Mouse (Mus musculus): ENCODE results near the gene Rnf217.

Gene Rnf217

GRCm38 (mm10) chr10:31609066-31609961 is at the start of gene Rnf217:
Gene Rnf217 (minus strand): TSS chr10:31609184.
- ChIA-PET POLR2A (interaction anchor here in 3 of 4 experiments (1.5 to 1.6 kb wide), 3 partner anchors 11 to 296 kb away, joined by 3 to 7 read pairs (median 4); partner anchors contain the start of gene Hddc2 (in 2 of the 3)), CTCF (interaction anchor here in 1 of 4 experiments (0.8 kb wide), 1 partner anchor 133 kb away, joined by 3 read pairs; no protein-coding TSS in a partner anchor)

- ChIA-PET POLR2A (interaction anchor here in 1 of 4 experiments (0.6 kb wide), 1 partner anchor 38 kb away, joined by 6 read pairs; no protein-coding TSS in a partner anchor), CTCF (no interaction called here)
Observed at GRCm38 (mm10) chr10:31647270-31647669, 38.3 kb upstream of the Rnf217 start.

- ChIA-PET POLR2A (no interaction called here), CTCF (no interaction called here)
Observed at GRCm38 (mm10) chr10:31646083-31646482, 37.1 kb upstream of the Rnf217 start.

- ChIA-PET CTCF (no interaction called here), POLR2A (no interaction called here)
Observed at GRCm38 (mm10) chr10:31635098-31635497, 26.1 kb upstream of the Rnf217 start.

GRCm38 (mm10) chr10:31632005-31632404 is 23.0 kb upstream of the Rnf217 start:
- CTCF ChIA-PET, result no interaction called here
- POLR2A ChIA-PET, result no interaction called here

- CTCF ChIA-PET, result no interaction called here
- POLR2A ChIA-PET, result no interaction called here
Observed at GRCm38 (mm10) chr10:31615355-31615754, 6.4 kb upstream of the Rnf217 start.

GRCm38 (mm10) chr10:31614111-31614510 is 5.1 kb upstream of the Rnf217 start:
- CTCF ChIA-PET, result no interaction called here
- POLR2A ChIA-PET, result no interaction called here

- POLR2A ChIA-PET, result interaction anchor here in 3 of 4 experiments (0.7 to 1.6 kb wide), 6 partner anchors 9 to 295 kb away, joined by 3 to 7 read pairs (median 4); partner anchors contain the start of gene Hddc2 (in 2 of the 3)
Observed at GRCm38 (mm10) chr10:31608441-31609065, 431 bp downstream of the Rnf217 start.

GRCm38 (mm10) chr10:31606981-31607867 is 1.8 kb downstream of the Rnf217 start:
- ChIA-PET POLR2A (interaction anchor here in 1 of 4 experiments (1.2 to 1.3 kb wide), 2 partner anchors 11 to 31 kb away, joined by 3 to 5 read pairs; no protein-coding TSS in a partner anchor), CTCF (no interaction called here)

More at GRCm38 (mm10) chr10:31608441-31609065, 431 bp downstream of the Rnf217 start:
- CTCF ChIA-PET, result interaction anchor here in 1 of 4 experiments (0.8 kb wide), 1 partner anchor 134 kb away, joined by 3 read pairs; no protein-coding TSS in a partner anchor

GRCm38 (mm10) chr10:31603855-31604254 is 5.1 kb downstream of the Rnf217 start:
- POLR2A ChIA-PET, result no interaction called here
- CTCF ChIA-PET, result no interaction called here

- ChIA-PET POLR2A (interaction anchor here in 1 of 4 experiments (0.6 kb wide), 1 partner anchor 64 kb away, joined by 3 read pairs; no protein-coding TSS in a partner anchor), CTCF (no interaction called here)
Observed at GRCm38 (mm10) chr10:31600116-31600515, 8.9 kb downstream of the Rnf217 start.

- ChIA-PET CTCF (no interaction called here), POLR2A (no interaction called here)
Observed at GRCm38 (mm10) chr10:31597886-31598285, 11.1 kb downstream of the Rnf217 start.

- POLR2A ChIA-PET, result interaction anchor here in 2 of 4 experiments (0.6 to 1.5 kb wide), 2 partner anchors 11 to 32 kb away, joined by 4 to 5 read pairs; no protein-coding TSS in a partner anchor
Observed at GRCm38 (mm10) chr10:31596804-31597203, 12.2 kb downstream of the Rnf217 start.

GRCm38 (mm10) chr10:31595326-31595725 is 13.7 kb downstream of the Rnf217 start:
- ChIA-PET POLR2A (no interaction called here), CTCF (no interaction called here)

More at GRCm38 (mm10) chr10:31596804-31597203, 12.2 kb downstream of the Rnf217 start:
- CTCF ChIA-PET, result no interaction called here

GRCm38 (mm10) chr10:31592741-31593524 is 16.1 kb downstream of the Rnf217 start:
- ChIA-PET CTCF (interaction anchor here in 1 of 4 experiments (0.5 kb wide), 1 partner anchor 36 kb away, joined by 4 read pairs; no protein-coding TSS in a partner anchor), POLR2A (no interaction called here)

- CTCF ChIA-PET, result no interaction called here
- POLR2A ChIA-PET, result no interaction called here
Observed at GRCm38 (mm10) chr10:31592095-31592740, 16.8 kb downstream of the Rnf217 start.

GRCm38 (mm10) chr10:31580722-31581121 is 28.3 kb downstream of the Rnf217 start:
- ChIA-PET POLR2A (interaction anchor here in 1 of 4 experiments (0.7 kb wide), 1 partner anchor 280 kb away, joined by 3 read pairs; no protein-coding TSS in a partner anchor), CTCF (no interaction called here)

- POLR2A ChIA-PET, result no interaction called here
- CTCF ChIA-PET, result no interaction called here
Observed at GRCm38 (mm10) chr10:31580073-31580472, 28.9 kb downstream of the Rnf217 start.

Data from embryonic stem cell, embryonic (primary cell).